Mouse (Mus musculus) midbrain, embryonic 11.5 days (tissue): ENCODE measurements around the gene Msl3l2. TPM values are rescaled to one million over a fixed set of nuclear protein-coding genes. Genes with fewer than 3 reads are reported as not detected.

ENCODE experiments used
- ATAC-seq: fragments of 200-750 bp; cut with Nextera tagmentation; 2 replicates; pipeline ENCODE4 v1.8.0; 2017; ENCODE audit warnings: moderate TSS enrichment, moderate library complexity; ENCODE audit not compliant: low FRiP score
- DNase-seq: peaks from one replicate; pipeline ENCODE4 v3.0.0; 2015; ENCODE audit warnings: low spot score; ENCODE audit errors: missing footprints
- H3K27ac ChIP-seq: fragments of 300-500 bp; sonication (generic); 2 replicates; pipeline ENCODE4 v1.5.1; 2014; ENCODE audit warnings: low read depth, low read length
- H3K27me3 ChIP-seq: fragments of 300-500 bp; sonication (generic); 2 replicates; pipeline ENCODE4 v1.6.1; 2014; ENCODE audit warnings: mild to moderate bottlenecking, low read length, moderate library complexity, mixed read lengths; ENCODE audit not compliant: control insufficient read depth, insufficient read depth
- H3K36me3 ChIP-seq: fragments of 300-500 bp; sonication (generic); 2 replicates; pipeline ENCODE4 v1.6.1; 2014; ENCODE audit warnings: mild to moderate bottlenecking, low read length, moderate library complexity, mixed read lengths; ENCODE audit not compliant: control insufficient read depth, insufficient read depth
- H3K4me1 ChIP-seq: fragments of 300-500 bp; sonication (generic); 2 replicates; pipeline ENCODE4 v1.6.1; 2014; ENCODE audit warnings: low read length; ENCODE audit not compliant: control insufficient read depth, insufficient read depth
- H3K4me2 ChIP-seq: fragments of 300-500 bp; sonication (generic); 2 replicates; pipeline ENCODE4 v1.6.1; 2014; ENCODE audit warnings: mild to moderate bottlenecking, moderate library complexity
- H3K4me3 ChIP-seq: fragments of 300-500 bp; sonication (generic); 2 replicates; pipeline ENCODE4 v1.5.1; 2014; ENCODE audit warnings: low read depth, low read length
- H3K9ac ChIP-seq: fragments of 300-500 bp; sonication (generic); 2 replicates; pipeline ENCODE4 v1.6.1; 2014; ENCODE audit warnings: low read length
- H3K9me3 ChIP-seq: fragments of 300-500 bp; sonication (generic); 2 replicates; pipeline ENCODE4 v1.6.1; 2016; ENCODE audit warnings: low read length; ENCODE audit not compliant: control insufficient read depth
- WGBS: fragments of 180-500 bp; shearing (Covaris S2); extraction: QIAGEN DNeasy Blood & Tissue Kit; methylation state at CpG from one replicate; pipeline ENCODE4 v1.1.7; 2014; 5-methylcytosine and 5-hydroxymethylcytosine counted together
- polyA plus RNA-seq: library from polyadenylated mRNA; unstranded; fragments of >200 nt; fragmentation: Nextera tagmentation; extraction: Ambion mirVana; gene quantifications from 2 replicates; pipeline ENCODE4 v1.2.1, GENCODE M21; 2014

Msl3l2 gene
- 5.4 and 7.5 TPM in 2 replicates for polyA plus RNA-seq

- Histone ChIP-seq H3K27me3 (no peaks in the 10 kb centered on the region), H3K4me1 (no peaks in the 10 kb centered on the region), H3K4me3 (no peak within 1 kb of the TSS), H3K4me2 (peak within 1 kb of the TSS; percentile 16), H3K9ac (no peak within 1 kb of the TSS; the same call in 1 of the 2 replicates), H3K36me3 (no peaks in the 10 kb centered on the region), H3K9me3 (no peaks in the 10 kb centered on the region), H3K27ac (no peak within 1 kb of the TSS)
- DNase-seq: peak; percentile 94
- peak; percentile 87 for ATAC-seq
- 32% methylated on average over 18 of the region's 18 CpGs for WGBS
These were observed at the start of gene Msl3l2 for GRCm38 (mm10) chr10:56106333-56106995. TSS of gene Msl3l2 (plus strand) at chr10:56106917.

GRCm38 (mm10) chr10:56058979-56059422 lies 47.7 kb upstream of the Msl3l2 start:
- no peak overlapping the region for H3K4me3 ChIP-seq
- DNase-seq: peak; percentile 88
- no peak overlapping the region for H3K4me2 ChIP-seq
- no peak overlapping the region for H3K9ac ChIP-seq
- no peak for ATAC-seq
- no peaks in the 10 kb centered on the region for H3K36me3 ChIP-seq
- no peaks in the 10 kb centered on the region for H3K4me1 ChIP-seq
- 63% methylated on average over 3 of the region's 3 CpGs for WGBS
- H3K27me3 ChIP-seq: no peaks in the 10 kb centered on the region
- H3K9me3 ChIP-seq: no peaks in the 10 kb centered on the region
- H3K27ac ChIP-seq: no peak overlapping the region

GRCm38 (mm10) chr10:56061238-56061830 lies 45.4 kb upstream of the Msl3l2 start:
- no peak for DNase-seq
- no peaks in the 10 kb centered on the region for H3K36me3 ChIP-seq
- no peak overlapping the region for H3K4me3 ChIP-seq
- 89% methylated on average over 2 of the region's 2 CpGs for WGBS
- H3K9ac ChIP-seq: no peak overlapping the region
- H3K27ac ChIP-seq: no peak overlapping the region
- no peaks in the 10 kb centered on the region for H3K27me3 ChIP-seq
- no peaks in the 10 kb centered on the region for H3K4me1 ChIP-seq
- no peak for ATAC-seq
- H3K4me2 ChIP-seq: no peak overlapping the region
- H3K9me3 ChIP-seq: no peaks in the 10 kb centered on the region

- DNase-seq: no peak
- ATAC-seq: no peak
- H3K27ac ChIP-seq: no peak overlapping the region
- H3K36me3 ChIP-seq: no peaks in the 10 kb centered on the region
- WGBS: 97% methylated on average over 2 of the region's 2 CpGs
- no peaks in the 10 kb centered on the region for H3K9me3 ChIP-seq
- H3K4me2 ChIP-seq: no peak overlapping the region
- H3K9ac ChIP-seq: no peak overlapping the region
- H3K4me3 ChIP-seq: no peak overlapping the region
- H3K4me1 ChIP-seq: no peaks in the 10 kb centered on the region
- H3K27me3 ChIP-seq: no peaks in the 10 kb centered on the region
These were observed 44.0 kb upstream of the Msl3l2 start for GRCm38 (mm10) chr10:56062746-56063145.

GRCm38 (mm10) chr10:56089714-56090113 lies 17.0 kb upstream of the Msl3l2 start:
- H3K36me3 ChIP-seq: no peaks in the 10 kb centered on the region
- no peaks in the 10 kb centered on the region for H3K4me1 ChIP-seq
- no peak overlapping the region for H3K4me3 ChIP-seq
- DNase-seq: no peak
- 90% methylated on average over 4 of the region's 4 CpGs for WGBS
- ATAC-seq: no peak
- no peak overlapping the region for H3K9ac ChIP-seq
- H3K9me3 ChIP-seq: no peaks in the 10 kb centered on the region
- H3K4me2 ChIP-seq: no peak overlapping the region
- no peak overlapping the region for H3K27ac ChIP-seq
- H3K27me3 ChIP-seq: no peaks in the 10 kb centered on the region

GRCm38 (mm10) chr10:56094586-56094985 lies 12.1 kb upstream of the Msl3l2 start:
- no peak; the same call in 1 of the 2 replicates for ATAC-seq
- Histone ChIP-seq H3K4me2 (no peak overlapping the region), H3K4me3 (no peak overlapping the region), H3K9ac (no peak overlapping the region), H3K27me3 (no peaks in the 10 kb centered on the region), H3K4me1 (no peaks in the 10 kb centered on the region), H3K36me3 (no peaks in the 10 kb centered on the region), H3K9me3 (no peaks in the 10 kb centered on the region), H3K27ac (no peak overlapping the region)
- DNase-seq: no peak
- 80% methylated on average over 5 of the region's 5 CpGs for WGBS

GRCm38 (mm10) chr10:56096757-56097156 lies 10.0 kb upstream of the Msl3l2 start:
- DNase-seq (no peak), ATAC-seq (no peak)
- Histone ChIP-seq H3K4me2 (no peak overlapping the region), H3K27me3 (no peaks in the 10 kb centered on the region), H3K9ac (no peak overlapping the region), H3K9me3 (no peaks in the 10 kb centered on the region), H3K27ac (no peak overlapping the region), H3K36me3 (no peaks in the 10 kb centered on the region), H3K4me3 (no peak overlapping the region), H3K4me1 (no peaks in the 10 kb centered on the region)

GRCm38 (mm10) chr10:56099126-56099525 lies 7.6 kb upstream of the Msl3l2 start:
- no peak overlapping the region for H3K27ac ChIP-seq
- WGBS: 92% methylated on average over 3 of the region's 3 CpGs
- H3K27me3 ChIP-seq: no peaks in the 10 kb centered on the region
- H3K9ac ChIP-seq: no peak overlapping the region
- no peaks in the 10 kb centered on the region for H3K9me3 ChIP-seq
- DNase-seq (no peak), ATAC-seq (no peak)
- no peaks in the 10 kb centered on the region for H3K4me1 ChIP-seq
- H3K4me3 ChIP-seq: no peak overlapping the region
- H3K4me2 ChIP-seq: no peak overlapping the region
- H3K36me3 ChIP-seq: no peaks in the 10 kb centered on the region

- no peaks in the 10 kb centered on the region for H3K27me3 ChIP-seq
- no peak for DNase-seq
- no peak overlapping the region for H3K9ac ChIP-seq
- H3K4me1 ChIP-seq: no peaks in the 10 kb centered on the region
- no peaks in the 10 kb centered on the region for H3K36me3 ChIP-seq
- H3K27ac ChIP-seq: no peak overlapping the region
- WGBS: 81% methylated on average over 3 of the region's 3 CpGs
- no peaks in the 10 kb centered on the region for H3K9me3 ChIP-seq
- no peak for ATAC-seq
- no peak overlapping the region for H3K4me2 ChIP-seq
- no peak overlapping the region for H3K4me3 ChIP-seq
These were observed 6.9 kb upstream of the Msl3l2 start for GRCm38 (mm10) chr10:56099641-56100310.
